Mouse (Mus musculus): ENCODE measurements around the gene Cbarp. TPM values are rescaled to one million over a fixed set of nuclear protein-coding genes. Genes with fewer than 3 reads are reported as not detected.

Cbarp gene
- total RNA-seq, 2 experiments from 2014 or later: 2.4 to 3.1 TPM

GRCm38 (mm10) chr10:80147719-80148601 lies 7.3 kb upstream of the Cbarp start, which contains the start of gene Midn:
Gene Midn, plus strand, starts transcription at chr10:80148272.
- intact Hi-C loops (cut with DNase I): loop anchor here (10.0 kb wide), 1 partner anchor 293 kb away; the partner anchor contains the start of gene Ptbp1
- peak; percentile 85 for DNase-seq (ENCODE audit: low spot score)

- no peak for DNase-seq (ENCODE audit: low spot score)
- intact Hi-C loops (cut with DNase I): loop anchor here (10.0 kb wide), 1 partner anchor 292 kb away; the partner anchor contains the start of gene Ptbp1
These were observed 6.6 kb upstream of the Cbarp start for GRCm38 (mm10) chr10:80147146-80147718.

GRCm38 (mm10) chr10:80146568-80147011 lies 6.0 kb upstream of the Cbarp start:
- DNase-seq (ENCODE audit: low spot score): peak; percentile 47
- intact Hi-C loops (cut with DNase I): loop anchor here (10.0 kb wide), 1 partner anchor 292 kb away; the partner anchor contains the start of gene Ptbp1

GRCm38 (mm10) chr10:80145896-80146295 lies 5.3 kb upstream of the Cbarp start:
- DNase-seq (ENCODE audit: low spot score): peak; percentile 50
- intact Hi-C loops (cut with DNase I): loop anchor here (1.0 to 10.0 kb wide), 2 partner anchors 19 to 291 kb away; partner anchors contain the start of genes Cirbp and Ptbp1

- DNase-seq (ENCODE audit: low spot score): peak; percentile 55
- intact Hi-C loops (cut with DNase I): loop anchor here (1.0 to 10.0 kb wide), 2 partner anchors 20 to 290 kb away; partner anchors contain the start of genes Cirbp and Ptbp1
These were observed 4.5 kb upstream of the Cbarp start for GRCm38 (mm10) chr10:80144864-80145838.

- DNase-seq (ENCODE audit: low spot score): no peak
- intact Hi-C loops (cut with DNase I): loop anchor here (10.0 kb wide), 1 partner anchor 289 kb away; the partner anchor contains the start of gene Ptbp1
These were observed 3.5 kb upstream of the Cbarp start for GRCm38 (mm10) chr10:80144159-80144558.

GRCm38 (mm10) chr10:80143664-80144063 lies 3.0 kb upstream of the Cbarp start:
- DNase-seq (ENCODE audit: low spot score): no peak
- intact Hi-C loops (cut with DNase I): loop anchor here (2.0 to 10.0 kb wide), 2 partner anchors 27 to 289 kb away; partner anchors contain the start of gene Ptbp1

- intact Hi-C loops (cut with DNase I): loop anchor here (2.0 to 10.0 kb wide), 2 partner anchors 26 to 288 kb away; partner anchors contain the start of gene Ptbp1
- no peak for DNase-seq (ENCODE audit: low spot score)
These were observed 1.9 kb upstream of the Cbarp start for GRCm38 (mm10) chr10:80142530-80142925.

- intact Hi-C loops (cut with DNase I): loop anchor here (2.0 to 10.0 kb wide), 3 partner anchors 25 to 287 kb away; partner anchors contain the start of gene Ptbp1
- DNase-seq (ENCODE audit: low spot score): peak; percentile 92
These were observed 1.3 kb upstream of the Cbarp start for GRCm38 (mm10) chr10:80141786-80142529.

- peak; percentile 96 for DNase-seq (ENCODE audit: low spot score)
- intact Hi-C loops (cut with DNase I): loop anchor here (2.0 to 10.0 kb wide), 2 partner anchors 178 to 286 kb away; partner anchors contain the start of gene Ptbp1
These were observed 608 bp upstream of the Cbarp start for GRCm38 (mm10) chr10:80141243-80141642.

GRCm38 (mm10) chr10:80139975-80140665 lies 515 bp downstream of the Cbarp start:
- intact Hi-C loops (cut with DNase I): loop anchor here (2.0 to 10.0 kb wide), 3 partner anchors 153 to 285 kb away; partner anchors contain the start of genes Cnn2 and Ptbp1
- DNase-seq (ENCODE audit: low spot score): no peak

GRCm38 (mm10) chr10:80139439-80139775 lies 1.2 kb downstream of the Cbarp start:
- intact Hi-C loops (cut with DNase I): loop anchor here (5.0 kb wide), 1 partner anchor 152 kb away; the partner anchor contains the start of gene Cnn2
- DNase-seq (ENCODE audit: low spot score): no peak

GRCm38 (mm10) chr10:80138553-80139438 lies 1.8 kb downstream of the Cbarp start, which contains the start of gene Atp5d:
Gene Atp5d, plus strand, starts transcription at chr10:80138632.
- peak; percentile 36 for DNase-seq (ENCODE audit: low spot score)
- intact Hi-C loops (cut with DNase I): loop anchor here (5.0 kb wide), 1 partner anchor 151 kb away; the partner anchor contains the start of gene Cnn2

- intact Hi-C loops (cut with DNase I): loop anchor here (5.0 kb wide), 1 partner anchor 151 kb away; the partner anchor contains the start of gene Cnn2
- no peak for DNase-seq (ENCODE audit: low spot score)
These were observed 2.7 kb downstream of the Cbarp start for GRCm38 (mm10) chr10:80137626-80138552.

GRCm38 (mm10) chr10:80136952-80137625 lies 3.5 kb downstream of the Cbarp start:
- intact Hi-C loops (cut with DNase I): loop anchor here (5.0 kb wide), 1 partner anchor 150 kb away; the partner anchor contains the start of gene Cnn2
- no peak for DNase-seq (ENCODE audit: low spot score)

Measured in heart, postnatal 25 days (tissue).